In genomic region chr12:10597976-10598746, GRCm38 (mm10) we compare ENCODE assay signal across 9 mouse cellular contexts.
DNase-seq lines count a peak whose midpoint lies in the region; ATAC-seq and TF ChIP-seq lines count a peak whose summit lies in the region.
"Had no signal": no experiment of that assay in that cellular context is flagged by ENCODE, and none has a peak within 500 bp of the region (broad histone marks: within the 10 kb centered on the region; RNA-seq: fewer than 3 reads in every experiment).

No protein-coding gene starts in this region.

- peak; percentile 79 for TF ChIP-seq CTCF in liver, postnatal 0 days (IDR thresholded peaks at IDR 0.05; ENCODE audit: low read depth)

- H3K27ac ChIP-seq in liver, postnatal 0 days (ENCODE audit: low read depth): no peak overlapping the region
- H3K27ac ChIP-seq: embryonic facial prominence, embryonic 13.5 days had no signal

- no peak for TF ChIP-seq EP300 in liver, postnatal 0 days (IDR thresholded peaks at IDR 0.05; ENCODE audit: low read depth)

- no peak overlapping the region for H3K9ac ChIP-seq in liver, postnatal 0 days (replicated peaks)
- H3K9ac ChIP-seq: embryonic facial prominence, embryonic 13.5 days had no signal

- H3K4me3 ChIP-seq in liver, postnatal 0 days (ENCODE audit: low read depth, low read length): no peak overlapping the region
- H3K4me3 ChIP-seq: embryonic facial prominence, embryonic 13.5 days had no signal

- no peak overlapping the region for H3K4me2 ChIP-seq in liver, postnatal 0 days (ENCODE audit: low read depth, low read length)
- H3K4me2 ChIP-seq: embryonic facial prominence, embryonic 13.5 days had no signal

- no peaks in the 10 kb centered on the region for H3K27me3 ChIP-seq in liver, postnatal 0 days (ENCODE audit: insufficient read depth, low read length)
- H3K27me3 ChIP-seq: embryonic facial prominence, embryonic 13.5 days had no signal

- H3K36me3 ChIP-seq in liver, postnatal 0 days (replicated peaks; ENCODE audit: insufficient read depth, low read length): no peaks in the 10 kb centered on the region
- H3K36me3 ChIP-seq: embryonic facial prominence, embryonic 13.5 days had no signal

- ATAC-seq in liver, postnatal 0 days: no peak
- ATAC-seq in monocyte, adult 5-6 weeks (replicated peaks; ENCODE audit: insufficient number of reproducible peaks, low FRiP score, low TSS enrichment, poor library complexity, severe bottlenecking): no peak

- WGBS in liver, postnatal 0 days (ENCODE audit: insufficient replicate concordance): 17% methylated on average over 7 of the region's 7 CpGs

- H3K4me1 ChIP-seq in liver, postnatal 0 days (ENCODE audit: insufficient read depth): no peaks in the 10 kb centered on the region
- H3K4me1 ChIP-seq: embryonic facial prominence, embryonic 13.5 days had no signal

- no peaks in the 10 kb centered on the region for H3K9me3 ChIP-seq in liver, postnatal 0 days (ENCODE audit: low read length)
- H3K9me3 ChIP-seq: embryonic facial prominence, embryonic 13.5 days had no signal

- peak; percentile 51 for DNase-seq in urinary bladder, postnatal 14 days (ENCODE audit: low spot score)
- DNase-seq in urinary bladder, adult 2 months (ENCODE audit: low spot score): no peak
- DNase-seq in cerebellum, postnatal 10 days: peak; percentile 80 to 83
- peak; percentile 50 to 55 for DNase-seq in frontal cortex, postnatal 25 days (ENCODE audit: low spot score in 2 of 2)
- DNase-seq in kidney, postnatal 10 days: peak; percentile 74
- DNase-seq in liver, postnatal 0 days: peak; percentile 57
- DNase-seq in retina, adult 2 months (ENCODE audit: low read depth, low spot score): peak; percentile 9
